Mouse (Mus musculus) hindbrain, embryonic 11.5 days (tissue): Measurements from ENCODE around the gene Disp2. TPM values are rescaled to one million over a fixed set of nuclear protein-coding genes. Genes with fewer than 3 reads are reported as not detected.
A peak's percentile ranks its signal among the peaks of the same experiment; 100 is the strongest.

Source experiments
- ATAC-seq: fragments of 200-750 bp; cut with Nextera tagmentation; 2 replicates; pipeline ENCODE4 v1.8.0; 2017; ENCODE audit warnings: mild to moderate bottlenecking, moderate TSS enrichment, moderate library complexity; ENCODE audit not compliant: low FRiP score
- DNase-seq: peaks from one replicate; pipeline ENCODE4 v3.0.0-alpha.2; 2015; ENCODE audit warnings: low spot score
- H3K27ac ChIP-seq: fragments of 300-500 bp; sonication (generic); 2 replicates; pipeline ENCODE4 v1.5.1; 2014; ENCODE audit warnings: mild to moderate bottlenecking, low read depth, low read length
- H3K27me3 ChIP-seq: fragments of 300-500 bp; sonication (generic); 2 replicates; pipeline ENCODE4 v1.6.1; 2014; ENCODE audit warnings: mild to moderate bottlenecking, low read length, moderate library complexity, mixed read lengths; ENCODE audit not compliant: control insufficient read depth, insufficient read depth
- H3K36me3 ChIP-seq: fragments of 300-500 bp; sonication (generic); 2 replicates; pipeline ENCODE4 v1.6.1; 2014; ENCODE audit warnings: mild to moderate bottlenecking, low read length, moderate library complexity, mixed read lengths; ENCODE audit not compliant: control insufficient read depth, insufficient read depth
- H3K4me1 ChIP-seq: fragments of 300-500 bp; sonication (generic); replicated peaks from 2 replicates; pipeline ENCODE4 v1.6.1; 2014; ENCODE audit warnings: low read length, mixed read lengths; ENCODE audit not compliant: control insufficient read depth, insufficient read depth
- H3K4me2 ChIP-seq: fragments of 300-500 bp; sonication (generic); replicated peaks from 2 replicates; pipeline ENCODE4 v1.6.1; 2014; ENCODE audit warnings: mild to moderate bottlenecking, low read depth, low read length
- H3K4me3 ChIP-seq: fragments of 300-500 bp; sonication (generic); 2 replicates; pipeline ENCODE4 v1.5.1; 2014; ENCODE audit warnings: low read depth, low read length
- H3K9ac ChIP-seq: fragments of 300-500 bp; sonication (generic); 2 replicates; pipeline ENCODE4 v1.6.1; 2014; ENCODE audit warnings: low read depth, low read length
- H3K9me3 ChIP-seq: fragments of 300-500 bp; sonication (generic); 2 replicates; pipeline ENCODE4 v1.6.1; 2016; ENCODE audit warnings: low read length; ENCODE audit not compliant: control insufficient read depth
- WGBS: fragments of 180-500 bp; shearing (Covaris S2); extraction: QIAGEN DNeasy Blood & Tissue Kit; methylation state at CpG from one replicate; pipeline ENCODE4 v1.1.7; 2014; 5-methylcytosine and 5-hydroxymethylcytosine counted together
- polyA plus RNA-seq: library from polyadenylated mRNA; unstranded; fragments of >200 nt; fragmentation: Nextera tagmentation; extraction: Ambion mirVana; gene quantifications from 2 replicates; pipeline ENCODE4 v1.2.1, GENCODE M21; 2014

The Disp2 gene
- polyA plus RNA-seq, 1 experiment from 2014 or later, result 9.2 TPM

DNA sequence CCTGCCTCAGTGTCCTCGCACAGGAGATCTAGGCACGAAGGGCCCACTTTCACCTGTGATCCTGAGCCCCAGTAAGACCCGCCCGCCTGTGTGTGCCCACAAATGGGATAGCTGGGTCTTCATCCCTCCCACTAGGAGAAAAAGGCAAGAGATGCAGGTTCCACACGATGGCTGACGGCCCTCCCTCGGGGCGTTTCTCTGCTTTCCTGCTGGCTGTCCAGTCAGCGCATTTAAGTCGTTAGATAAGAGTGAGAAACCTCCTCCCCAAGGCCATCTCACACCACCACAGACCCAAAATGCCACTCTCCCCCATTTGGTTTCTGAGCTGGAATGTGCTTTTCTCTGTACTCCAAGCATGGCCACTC, 16.8 kb upstream of the Disp2 start:
- WGBS, result 15% methylated on average over 10 of the region's 10 CpGs
- no peaks in the 10 kb centered on the region for H3K9me3 ChIP-seq
- H3K36me3 ChIP-seq, result no peaks in the 10 kb centered on the region
- H3K4me3 ChIP-seq, result no peak overlapping the region
- peak overlapping the region; percentile 41 for H3K4me2 ChIP-seq
- H3K9ac ChIP-seq, result peak overlapping the region; percentile 59
- peaks cover 2% of the 10 kb centered on the region; the same call in 1 of the 2 replicates for H3K27me3 ChIP-seq
- H3K4me1 ChIP-seq, result peaks cover 20% of the 10 kb centered on the region
- H3K27ac ChIP-seq, result peak overlapping the region; percentile 90
- DNase-seq (no peak), ATAC-seq (no peak)

- Histone ChIP-seq H3K4me2 (no peak overlapping the region), H3K36me3 (no peaks in the 10 kb centered on the region), H3K27me3 (peaks cover 2% of the 10 kb centered on the region; the same call in 1 of the 2 replicates), H3K9me3 (no peaks in the 10 kb centered on the region), H3K4me1 (peaks cover 20% of the 10 kb centered on the region), H3K4me3 (no peak overlapping the region), H3K27ac (peak overlapping the region; percentile 90; the same call in 1 of the 2 replicates), H3K9ac (0 out of 2 replicates have a peak overlapping the region, but pooled peaks have one; percentile 59)
- 66% methylated on average over 7 of the region's 7 CpGs for WGBS
- no peak for DNase-seq
- ATAC-seq, result no peak
Observed at GRCm38 (mm10) chr2:118763469-118763868, 16.1 kb upstream of the Disp2 start.

GRCm38 (mm10) chr2:118764094-118764831, 15.3 kb upstream of the Disp2 start:
- no peak overlapping the region for H3K4me3 ChIP-seq
- 27% methylated on average over 11 of the region's 11 CpGs for WGBS
- H3K9me3 ChIP-seq, result no peaks in the 10 kb centered on the region
- 0 out of 2 replicates have a peak, but pooled peaks cover 2% of the 10 kb centered on the region for H3K27me3 ChIP-seq
- DNase-seq, result peak; percentile 76
- no peaks in the 10 kb centered on the region for H3K36me3 ChIP-seq
- no peak overlapping the region; the same call in 1 of the 2 replicates for H3K4me2 ChIP-seq
- H3K4me1 ChIP-seq, result peaks cover 20% of the 10 kb centered on the region
- no peak overlapping the region for H3K9ac ChIP-seq
- no peak for ATAC-seq
- H3K27ac ChIP-seq, result no peak overlapping the region

DNA sequence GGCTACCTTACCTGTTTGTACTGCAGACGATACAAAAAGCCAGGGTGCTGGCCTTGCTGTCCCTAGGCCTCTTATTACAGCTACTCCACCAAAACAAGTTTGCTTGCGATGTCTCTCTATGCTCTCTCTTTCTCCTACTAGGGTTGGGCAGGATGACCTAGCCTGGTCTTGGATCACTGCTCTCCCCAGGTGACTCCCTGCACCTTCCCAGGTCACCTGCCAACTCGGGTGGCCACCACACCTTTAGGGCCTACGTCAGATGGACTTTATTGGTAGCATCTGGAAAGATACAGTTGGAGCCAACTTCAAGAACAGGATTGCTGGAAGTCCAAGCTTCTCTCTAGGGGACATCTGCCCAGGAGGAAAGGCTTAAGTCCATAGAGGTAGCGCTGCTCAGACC, 14.6 kb upstream of the Disp2 start:
- 0 out of 2 replicates have a peak, but pooled peaks cover 2% of the 10 kb centered on the region for H3K27me3 ChIP-seq
- no peaks in the 10 kb centered on the region for H3K36me3 ChIP-seq
- no peaks in the 10 kb centered on the region for H3K9me3 ChIP-seq
- no peak overlapping the region for H3K9ac ChIP-seq
- WGBS, result 79% methylated on average over 5 of the region's 5 CpGs
- ATAC-seq (no peak), DNase-seq (no peak)
- no peak overlapping the region for H3K27ac ChIP-seq
- peaks cover 17% of the 10 kb centered on the region for H3K4me1 ChIP-seq
- no peak overlapping the region for H3K4me2 ChIP-seq
- H3K4me3 ChIP-seq, result no peak overlapping the region

GRCm38 (mm10) chr2:118766041-118767033, 13.2 kb upstream of the Disp2 start:
- H3K27ac ChIP-seq, result no peak overlapping the region
- H3K9me3 ChIP-seq, result no peaks in the 10 kb centered on the region
- H3K4me3 ChIP-seq, result no peak overlapping the region
- no peak overlapping the region for H3K9ac ChIP-seq
- no peak for ATAC-seq
- H3K4me1 ChIP-seq, result peaks cover 13% of the 10 kb centered on the region
- H3K27me3 ChIP-seq, result 0 out of 2 replicates have a peak, but pooled peaks cover 2% of the 10 kb centered on the region
- DNase-seq, result no peak
- no peak overlapping the region for H3K4me2 ChIP-seq
- WGBS, result 75% methylated on average over 10 of the region's 10 CpGs
- H3K36me3 ChIP-seq, result no peaks in the 10 kb centered on the region

GRCm38 (mm10) chr2:118772158-118772874, 7.2 kb upstream of the Disp2 start, which contains the start of gene Phgr1:
Gene Phgr1 (plus strand): TSS chr2:118772769.
- H3K4me1 ChIP-seq, result no peaks in the 10 kb centered on the region
- no peak within 1 kb of the TSS for H3K27ac ChIP-seq
- no peak within 1 kb of the TSS for H3K4me2 ChIP-seq
- ATAC-seq, result no peak
- H3K4me3 ChIP-seq, result no peak within 1 kb of the TSS
- no peak within 1 kb of the TSS for H3K9ac ChIP-seq
- no peaks in the 10 kb centered on the region for H3K27me3 ChIP-seq
- DNase-seq, result no peak
- H3K36me3 ChIP-seq, result no peaks in the 10 kb centered on the region
- H3K9me3 ChIP-seq, result no peaks in the 10 kb centered on the region
- 85% methylated on average over 6 of the region's 6 CpGs for WGBS

GRCm38 (mm10) chr2:118774536-118774935, 5.0 kb upstream of the Disp2 start:
- Histone ChIP-seq H3K27me3 (no peaks in the 10 kb centered on the region), H3K4me1 (peaks cover 3% of the 10 kb centered on the region; the same call in 1 of the 2 replicates), H3K4me3 (no peak overlapping the region), H3K27ac (no peak overlapping the region), H3K4me2 (no peak overlapping the region), H3K36me3 (no peaks in the 10 kb centered on the region), H3K9me3 (no peaks in the 10 kb centered on the region), H3K9ac (no peak overlapping the region)
- ATAC-seq, result no peak
- no peak for DNase-seq
- 86% methylated on average over 2 of the region's 2 CpGs for WGBS

DNA sequence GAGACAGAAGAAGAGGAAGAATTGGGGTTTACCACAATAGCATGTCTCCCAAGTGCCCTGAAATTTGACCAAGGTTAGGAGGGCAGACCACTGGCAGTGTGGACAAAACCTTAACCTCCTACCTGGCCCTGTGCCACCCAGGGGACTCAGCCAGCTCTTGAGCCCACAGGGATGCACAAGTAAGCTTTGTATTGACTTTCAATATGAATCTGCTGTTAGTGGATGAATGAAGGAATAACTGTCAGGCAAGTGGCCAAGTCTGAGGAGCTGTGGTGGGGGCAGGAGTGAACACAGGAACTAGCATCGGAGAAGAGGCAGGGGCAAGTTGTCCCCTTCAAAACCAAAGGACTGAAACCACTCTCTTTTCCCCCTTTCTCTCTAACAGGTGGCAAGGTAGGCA, 4.1 kb upstream of the Disp2 start:
- Histone ChIP-seq H3K9me3 (no peaks in the 10 kb centered on the region), H3K27me3 (no peaks in the 10 kb centered on the region), H3K4me3 (no peak overlapping the region), H3K9ac (no peak overlapping the region), H3K4me1 (peaks cover 3% of the 10 kb centered on the region), H3K36me3 (no peaks in the 10 kb centered on the region), H3K27ac (no peak overlapping the region), H3K4me2 (no peak overlapping the region)
- no peak for ATAC-seq
- 78% methylated on average over 1 of the region's 1 CpGs for WGBS
- DNase-seq, result no peak
